Mouse (Mus musculus): Measurements from ENCODE around the gene Gadd45g. TPM values are rescaled to one million over a fixed set of nuclear protein-coding genes. Genes with fewer than 3 reads are reported as not detected.

Gene Gadd45g
- polyA plus RNA-seq, 1 experiment = 202 TPM

DNA sequence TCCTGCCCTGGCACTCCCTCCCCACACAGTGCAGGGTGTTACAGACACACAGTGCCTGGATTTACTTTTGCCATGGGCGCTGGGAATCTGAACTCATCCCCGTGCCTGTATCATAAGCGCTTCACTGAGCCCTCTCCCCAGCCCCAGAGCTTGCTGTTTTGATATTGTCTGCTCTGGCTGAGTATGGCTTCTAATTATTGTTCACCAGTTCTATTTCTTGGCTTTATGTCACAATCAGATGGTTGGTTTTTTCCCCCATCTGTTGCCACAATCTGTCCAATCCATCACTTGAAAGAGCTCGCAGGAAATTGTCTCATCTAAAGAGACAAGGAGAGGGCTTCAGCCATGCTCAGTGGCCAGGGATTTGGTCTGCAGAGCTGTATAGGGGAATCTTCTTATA, 40.8 kb upstream of the Gadd45g start:
- H3ac ChIP-seq (ENCODE audit: control insufficient read depth, insufficient read length) = no peak overlapping the region
- no peak for TF ChIP-seq REST (IDR thresholded peaks at IDR 0.05; ENCODE audit: insufficient read depth, insufficient read length)
- no peak for TF ChIP-seq USF1 (IDR thresholded peaks at IDR 0.05; ENCODE audit: low read depth)
- TF ChIP-seq SRF (IDR thresholded peaks at IDR 0.05; ENCODE audit: control insufficient read depth, insufficient read length, low read depth) = no peak
- no peak overlapping the region for H3K4me3 ChIP-seq
- H3K36me3 ChIP-seq (ENCODE audit: control insufficient read depth, insufficient read depth) = no peaks in the 10 kb centered on the region
- peaks cover 5% of the 10 kb centered on the region for H3K27me3 ChIP-seq (ENCODE audit: control insufficient read depth, insufficient read depth, insufficient read length)
- no peak overlapping the region for H3K4me2 ChIP-seq (ENCODE audit: low read depth)
- no peaks in the 10 kb centered on the region for H3K79me2 ChIP-seq (ENCODE audit: control insufficient read depth, insufficient read depth)

- Histone ChIP-seq H3ac (ENCODE audit: control insufficient read depth, insufficient read length) (no peak overlapping the region), H3K27me3 (ENCODE audit: control insufficient read depth, insufficient read depth, insufficient read length) (peaks cover 5% of the 10 kb centered on the region), H3K36me3 (ENCODE audit: control insufficient read depth, insufficient read depth) (no peaks in the 10 kb centered on the region), H3K4me2 (ENCODE audit: low read depth) (no peak overlapping the region), H3K4me3 (no peak overlapping the region), H3K79me2 (ENCODE audit: control insufficient read depth, insufficient read depth) (no peaks in the 10 kb centered on the region)
- no peak for TF ChIP-seq E2F4 (IDR thresholded peaks at IDR 0.05; ENCODE audit: insufficient read depth)
- TF ChIP-seq CEBPB (IDR thresholded peaks at IDR 0.05; ENCODE audit: insufficient read depth, poor library complexity, severe bottlenecking) = no peak
- TF ChIP-seq MYOG (IDR thresholded peaks at IDR 0.05; ENCODE audit: control insufficient read depth in 1 of 3, insufficient read depth in 1 of 3, insufficient read length in 2 of 3, low read depth in 2 of 3) = no peak
- TF ChIP-seq POLR2AphosphoS2 (IDR thresholded peaks at IDR 0.05; ENCODE audit: insufficient read length, low read depth) = no peak
- no peak for TF ChIP-seq POLR2A (IDR thresholded peaks at IDR 0.05; ENCODE audit: insufficient read length, low read depth)
- TF ChIP-seq TCF12 (IDR thresholded peaks at IDR 0.05; ENCODE audit: insufficient read depth, poor library complexity, severe bottlenecking) = no peak
- TF ChIP-seq TCF3 (IDR thresholded peaks at IDR 0.05; ENCODE audit: insufficient read length, low read depth) = no peak
- TF ChIP-seq USF1 (IDR thresholded peaks at IDR 0.05; ENCODE audit: low read depth) = no peak
- no peak for TF ChIP-seq MYOD1 (IDR thresholded peaks at IDR 0.05; ENCODE audit: control insufficient read depth in 1 of 3, insufficient read length in 2 of 3, low read depth in 2 of 3)
Measured at GRCm38 (mm10) chr13:51806220-51806619, 40.3 kb upstream of the Gadd45g start.

DNA sequence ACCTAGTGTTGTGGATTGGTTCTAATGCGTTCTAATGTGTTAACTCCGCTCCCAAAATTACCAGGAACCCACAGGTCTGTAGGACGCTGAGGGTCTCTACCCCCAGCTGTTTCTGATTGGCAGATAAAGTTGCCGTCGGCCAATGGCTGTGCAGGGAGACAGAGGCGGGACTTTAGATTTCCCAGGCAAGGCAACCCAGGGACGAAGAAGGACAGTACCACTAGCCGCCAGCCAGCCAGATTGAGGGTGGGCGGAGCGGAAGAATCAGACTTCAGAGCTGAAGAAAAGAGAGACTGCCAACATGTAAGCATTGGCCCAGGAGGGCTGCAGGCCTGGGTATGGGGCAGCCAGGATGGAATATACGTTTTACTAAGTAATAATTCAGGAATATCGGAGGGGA, 38.3 kb upstream of the Gadd45g start:
- H3K4me2 ChIP-seq (ENCODE audit: low read depth) = no peak overlapping the region
- no peak for TF ChIP-seq SRF (IDR thresholded peaks at IDR 0.05; ENCODE audit: control insufficient read depth, insufficient read length, low read depth)
- TF ChIP-seq CEBPB (IDR thresholded peaks at IDR 0.05; ENCODE audit: insufficient read depth, poor library complexity, severe bottlenecking) = no peak
- no peak for TF ChIP-seq MYOD1 (IDR thresholded peaks at IDR 0.05; ENCODE audit: control insufficient read depth in 1 of 3, insufficient read length in 2 of 3, low read depth in 2 of 3)
- TF ChIP-seq TCF3 (IDR thresholded peaks at IDR 0.05; ENCODE audit: insufficient read length, low read depth) = no peak
- no peak for TF ChIP-seq MYOG (IDR thresholded peaks at IDR 0.05; ENCODE audit: control insufficient read depth in 1 of 3, insufficient read depth in 1 of 3, insufficient read length in 2 of 3, low read depth in 2 of 3)
- TF ChIP-seq E2F4 (IDR thresholded peaks at IDR 0.05; ENCODE audit: insufficient read depth) = no peak

GRCm38 (mm10) chr13:51813621-51814615, 32.6 kb upstream of the Gadd45g start:
- Histone ChIP-seq H3K79me2 (ENCODE audit: control insufficient read depth, insufficient read depth) (no peaks in the 10 kb centered on the region), H3ac (ENCODE audit: control insufficient read depth, insufficient read length) (no peak overlapping the region), H3K4me2 (ENCODE audit: low read depth) (no peak overlapping the region), H3K36me3 (ENCODE audit: control insufficient read depth, insufficient read depth) (no peaks in the 10 kb centered on the region), H3K27me3 (ENCODE audit: control insufficient read depth, insufficient read depth, insufficient read length) (no peaks in the 10 kb centered on the region), H3K4me3 (no peak overlapping the region)
- TF ChIP-seq REST (IDR thresholded peaks at IDR 0.05; ENCODE audit: insufficient read depth, insufficient read length) = no peak
- no peak for TF ChIP-seq MYOD1 (IDR thresholded peaks at IDR 0.05; ENCODE audit: control insufficient read depth in 1 of 3, insufficient read length in 2 of 3, low read depth in 2 of 3)
- TF ChIP-seq SRF (IDR thresholded peaks at IDR 0.05; ENCODE audit: control insufficient read depth, insufficient read length, low read depth) = no peak
- TF ChIP-seq TCF12 (IDR thresholded peaks at IDR 0.05; ENCODE audit: insufficient read depth, poor library complexity, severe bottlenecking) = no peak
- TF ChIP-seq POLR2A (IDR thresholded peaks at IDR 0.05; ENCODE audit: insufficient read length, low read depth) = no peak
- no peak for TF ChIP-seq USF1 (IDR thresholded peaks at IDR 0.05; ENCODE audit: low read depth)
- no peak for TF ChIP-seq MYOG (IDR thresholded peaks at IDR 0.05; ENCODE audit: control insufficient read depth in 1 of 3, insufficient read depth in 1 of 3, insufficient read length in 2 of 3, low read depth in 2 of 3)
- no peak for TF ChIP-seq CEBPB (IDR thresholded peaks at IDR 0.05; ENCODE audit: insufficient read depth, poor library complexity, severe bottlenecking)
- TF ChIP-seq E2F4 (IDR thresholded peaks at IDR 0.05; ENCODE audit: insufficient read depth) = no peak
- no peak for TF ChIP-seq POLR2AphosphoS2 (IDR thresholded peaks at IDR 0.05; ENCODE audit: insufficient read length, low read depth)
- TF ChIP-seq TCF3 (IDR thresholded peaks at IDR 0.05; ENCODE audit: insufficient read length, low read depth) = no peak

More for the DNA sequence above, 38.3 kb upstream of the Gadd45g start:
- Histone ChIP-seq H3K36me3 (ENCODE audit: control insufficient read depth, insufficient read depth) (no peaks in the 10 kb centered on the region), H3ac (ENCODE audit: control insufficient read depth, insufficient read length) (no peak overlapping the region), H3K4me3 (no peak overlapping the region), H3K79me2 (ENCODE audit: control insufficient read depth, insufficient read depth) (no peaks in the 10 kb centered on the region), H3K27me3 (ENCODE audit: control insufficient read depth, insufficient read depth, insufficient read length) (peaks cover 5% of the 10 kb centered on the region)

GRCm38 (mm10) chr13:51814646-51815045, 31.8 kb upstream of the Gadd45g start:
- Histone ChIP-seq H3K79me2 (ENCODE audit: control insufficient read depth, insufficient read depth) (no peaks in the 10 kb centered on the region), H3K36me3 (ENCODE audit: control insufficient read depth, insufficient read depth) (no peaks in the 10 kb centered on the region), H3K27me3 (ENCODE audit: control insufficient read depth, insufficient read depth, insufficient read length) (no peaks in the 10 kb centered on the region), H3K4me2 (ENCODE audit: low read depth) (no peak overlapping the region), H3ac (ENCODE audit: control insufficient read depth, insufficient read length) (no peak overlapping the region), H3K4me3 (no peak overlapping the region)
- TF ChIP-seq MYOD1 (IDR thresholded peaks at IDR 0.05; ENCODE audit: control insufficient read depth in 1 of 3, insufficient read length in 2 of 3, low read depth in 2 of 3) (no peak), REST (IDR thresholded peaks at IDR 0.05; ENCODE audit: insufficient read depth, insufficient read length) (no peak), MYOG (IDR thresholded peaks at IDR 0.05; ENCODE audit: control insufficient read depth in 1 of 3, insufficient read depth in 1 of 3, insufficient read length in 2 of 3, low read depth in 2 of 3) (no peak), MAX (IDR thresholded peaks at IDR 0.05; ENCODE audit: low read depth) (no peak), SRF (IDR thresholded peaks at IDR 0.05; ENCODE audit: control insufficient read depth, insufficient read length, low read depth) (no peak), CEBPB (IDR thresholded peaks at IDR 0.05; ENCODE audit: insufficient read depth, poor library complexity, severe bottlenecking) (no peak), TCF12 (IDR thresholded peaks at IDR 0.05; ENCODE audit: insufficient read depth, poor library complexity, severe bottlenecking) (no peak), E2F4 (IDR thresholded peaks at IDR 0.05; ENCODE audit: insufficient read depth) (no peak), TCF3 (IDR thresholded peaks at IDR 0.05; ENCODE audit: insufficient read length, low read depth) (no peak), USF1 (IDR thresholded peaks at IDR 0.05; ENCODE audit: low read depth) (no peak), POLR2A (IDR thresholded peaks at IDR 0.05; ENCODE audit: insufficient read length, low read depth) (no peak), POLR2AphosphoS2 (IDR thresholded peaks at IDR 0.05; ENCODE audit: insufficient read length, low read depth) (no peak)

Measured in myocyte (in vitro differentiated cells).